Comparison of ENCODE assay signal across 23 mouse cellular contexts in genomic region chr7:99961518-99961917, GRCm38 (mm10). TPM values are rescaled to one million over a fixed set of nuclear protein-coding genes. Genes with fewer than 3 reads are reported as not detected.
DNase-seq lines count a peak whose midpoint lies in the region; ATAC-seq and TF ChIP-seq lines count a peak whose summit lies in the region.
"Had no signal": no experiment of that assay in that cellular context is flagged by ENCODE, and none has a peak within 500 bp of the region (broad histone marks: within the 10 kb centered on the region; RNA-seq: fewer than 3 reads in every experiment).

No protein-coding gene starts in this region.

- no peaks in the 10 kb centered on the region for H3K9me3 ChIP-seq in heart, postnatal 0 days (replicated peaks; ENCODE audit: control insufficient read depth, low read length)
- H3K9me3 ChIP-seq in liver, postnatal 0 days (ENCODE audit: low read length) = no peaks in the 10 kb centered on the region
- H3K9me3 ChIP-seq in midbrain, postnatal 0 days (ENCODE audit: low read length) = no peaks in the 10 kb centered on the region
- H3K9me3 ChIP-seq: embryonic facial prominence, embryonic 15.5 days; forebrain, embryonic 10.5 days; heart, embryonic 13.5 days; hindbrain, embryonic 10.5 days had no signal

- no peaks in the 10 kb centered on the region for H3K36me3 ChIP-seq in heart, postnatal 0 days (replicated peaks; ENCODE audit: control insufficient read depth, insufficient read depth, low read length)
- no peaks in the 10 kb centered on the region for H3K36me3 ChIP-seq in liver, postnatal 0 days (replicated peaks; ENCODE audit: insufficient read depth, low read length)
- no peaks in the 10 kb centered on the region for H3K36me3 ChIP-seq in macrophage (ENCODE audit: inconsistent target)
- no peaks in the 10 kb centered on the region for H3K36me3 ChIP-seq in midbrain, postnatal 0 days (ENCODE audit: insufficient read depth, low read length)
- H3K36me3 ChIP-seq: embryonic facial prominence, embryonic 15.5 days; forebrain, embryonic 10.5 days; hindbrain, embryonic 10.5 days had no signal

- peaks cover 33% of the 10 kb centered on the region for H3K4me1 ChIP-seq in heart, postnatal 0 days (ENCODE audit: control insufficient read depth, insufficient read depth)
- peaks cover 48% of the 10 kb centered on the region for H3K4me1 ChIP-seq in liver, postnatal 0 days (ENCODE audit: insufficient read depth)
- H3K4me1 ChIP-seq in bone marrow macrophage, adult 2 months (ENCODE audit: control insufficient read depth, insufficient read depth, low read length) = peaks cover 59% of the 10 kb centered on the region
- H3K4me1 ChIP-seq in midbrain, postnatal 0 days (ENCODE audit: insufficient read depth, low read length) = peaks cover 21% of the 10 kb centered on the region

- DNase-seq in heart, postnatal 0 days (ENCODE audit: low spot score) = no peak
- no peak for DNase-seq in heart, postnatal 10 days
- DNase-seq in liver, postnatal 0 days = no peak
- DNase-seq in liver = no peak
- no peak for DNase-seq in midbrain, postnatal 0 days (ENCODE audit: low spot score)
- DNase-seq: adrenal gland, adult 8-10 months; adrenal gland, postnatal 36 days; cerebellum, adult 11 months; cerebellum, adult 8-10 months; cerebellum, postnatal 14 days; embryo, embryonic 11 days; heart, postnatal 14 days had no signal

- H3K79me2 ChIP-seq in macrophage (ENCODE audit: inconsistent target) = peaks cover 91% of the 10 kb centered on the region

- no peak for TF ChIP-seq POLR2A in bone marrow macrophage, adult 2 months (IDR thresholded peaks at IDR 0.05; ENCODE audit: borderline replicate concordance, low read depth, low read length)

- no peak for ATAC-seq in heart, postnatal 0 days (ENCODE audit: insufficient read depth, low read depth)
- peak; percentile 39 for ATAC-seq in liver, postnatal 0 days
- no peak for ATAC-seq in midbrain, postnatal 0 days (ENCODE audit: low FRiP score)
- ATAC-seq: forebrain, embryonic 14.5 days had no signal

- H3K9ac ChIP-seq in heart, postnatal 0 days (replicated peaks; ENCODE audit: low read depth, low read length) = no peak overlapping the region
- H3K9ac ChIP-seq in liver, postnatal 0 days (replicated peaks) = no peak overlapping the region
- no peak overlapping the region for H3K9ac ChIP-seq in midbrain, postnatal 0 days (replicated peaks; ENCODE audit: low read length, poor library complexity, severe bottlenecking)
- H3K9ac ChIP-seq: embryonic facial prominence, embryonic 15.5 days; heart, embryonic 13.5 days; hindbrain, embryonic 14.5 days had no signal

- H3K27me3 ChIP-seq in heart, postnatal 0 days (ENCODE audit: control insufficient read depth, insufficient read depth, low read length) = no peaks in the 10 kb centered on the region
- H3K27me3 ChIP-seq in liver, postnatal 0 days (ENCODE audit: insufficient read depth, low read length) = no peaks in the 10 kb centered on the region
- H3K27me3 ChIP-seq in midbrain, postnatal 0 days (ENCODE audit: insufficient read depth, low read length) = no peaks in the 10 kb centered on the region
- H3K27me3 ChIP-seq: embryonic facial prominence, embryonic 15.5 days; heart, embryonic 13.5 days had no signal

- WGBS in heart, postnatal 0 days = 78% methylated on average over 2 of the region's 2 CpGs
- 45% methylated on average over 2 of the region's 2 CpGs for WGBS in liver, postnatal 0 days (ENCODE audit: insufficient replicate concordance)
- 100% methylated on average over 2 of the region's 2 CpGs for WGBS in macrophage (ENCODE audit: missing documents)
- WGBS in midbrain, postnatal 0 days = 94% methylated on average over 2 of the region's 2 CpGs

- TF ChIP-seq CTCF in heart, postnatal 0 days (IDR thresholded peaks at IDR 0.05; ENCODE audit: low read depth) = no peak
- TF ChIP-seq CTCF in liver, postnatal 0 days (IDR thresholded peaks at IDR 0.05; ENCODE audit: low read depth) = no peak
- TF ChIP-seq CTCF in bone marrow macrophage, adult 2 months (IDR thresholded peaks at IDR 0.05; ENCODE audit: low read depth, low read length) = no peak
- TF ChIP-seq CTCF in midbrain, postnatal 0 days (IDR thresholded peaks at IDR 0.05) = no peak

- H3K27ac ChIP-seq in heart, postnatal 0 days (ENCODE audit: low read depth) = peak overlapping the region; percentile 3; the same call in 1 of the 2 replicates
- H3K27ac ChIP-seq in liver, postnatal 0 days (ENCODE audit: low read depth) = peak overlapping the region; percentile 96
- peak overlapping the region; percentile 85 for H3K27ac ChIP-seq in bone marrow macrophage, adult 2 months (ENCODE audit: insufficient read depth, low read depth, low read length)
- peak overlapping the region; percentile 96 for H3K27ac ChIP-seq in macrophage
- no peak overlapping the region for H3K27ac ChIP-seq in midbrain, postnatal 0 days (ENCODE audit: low read depth, low read length)
- H3K27ac ChIP-seq: embryonic facial prominence, embryonic 15.5 days; forebrain, embryonic 10.5 days; heart, embryonic 13.5 days; hindbrain, embryonic 10.5 days; hindbrain, embryonic 14.5 days had no signal

- no peak overlapping the region for H3K4me3 ChIP-seq in heart, postnatal 0 days (ENCODE audit: low read depth, low read length)
- no peak overlapping the region for H3K4me3 ChIP-seq in liver, postnatal 0 days (ENCODE audit: low read depth, low read length)
- no peak overlapping the region for H3K4me3 ChIP-seq in bone marrow macrophage, adult 2 months (ENCODE audit: insufficient read depth, low read length)
- H3K4me3 ChIP-seq in macrophage (ENCODE audit: inconsistent target) = no peak overlapping the region
- no peak overlapping the region for H3K4me3 ChIP-seq in midbrain, postnatal 0 days (ENCODE audit: low read depth, low read length)
- H3K4me3 ChIP-seq: embryonic facial prominence, embryonic 15.5 days; erythroblast, embryonic 14.5 days; forebrain, embryonic 10.5 days; heart, embryonic 13.5 days; hindbrain, embryonic 10.5 days had no signal

- TF ChIP-seq EP300 in heart, postnatal 0 days (IDR thresholded peaks at IDR 0.05; ENCODE audit: low read depth) = no peak
- peak; percentile 12; the same call in 1 of the 2 replicates for TF ChIP-seq EP300 in liver, postnatal 0 days (IDR thresholded peaks at IDR 0.05; ENCODE audit: low read depth)

- no peak overlapping the region for H3K4me2 ChIP-seq in heart, postnatal 0 days (ENCODE audit: low read depth, low read length)
- H3K4me2 ChIP-seq in liver, postnatal 0 days (ENCODE audit: low read depth, low read length) = no peak overlapping the region
- H3K4me2 ChIP-seq in midbrain, postnatal 0 days (ENCODE audit: low read depth, low read length, poor library complexity, severe bottlenecking) = no peak overlapping the region
- H3K4me2 ChIP-seq: embryonic facial prominence, embryonic 15.5 days; heart, embryonic 13.5 days; hindbrain, embryonic 14.5 days had no signal

- intact Hi-C loops in heart, postnatal 10 days (cut with DNase I) = no loop called here

RNA-seq across cellular contexts. Expression of gene Rnf169, which starts 18.7 kb away (rescaled TPM):
- total RNA-seq in heart, postnatal 0 days (2014; rRNA removed; ENCODE audit: low replicate concordance) = 11.0 and 11.5 TPM in 2 replicates
- polyA plus RNA-seq in heart, postnatal 0 days (2015; fragmentation: Nextera tagmentation; extraction: Ambion mirVana) = 2.1 and 2.3 TPM in 2 replicates
- total RNA-seq in heart, postnatal 10 days (2021) = 10 to 100 TPM; 15.7 TPM
- 2.5 and 2.8 TPM in 2 replicates for polyA plus RNA-seq in liver, postnatal 0 days (2015; fragmentation: Nextera tagmentation; extraction: Ambion mirVana)
- polyA plus RNA-seq in bone marrow macrophage, adult 2 months (2012; ENCODE audit: insufficient read depth, insufficient read length, missing spikeins) = 26.4 and 27.9 TPM in 2 replicates
- total RNA-seq in macrophage (2018; cell fraction: chromatin; rRNA removed) = 100 to 1,000 TPM in 15 of 26 experiments, 10 to 100 TPM in 11; 44.4 to 168 (median 106) TPM
- total RNA-seq in macrophage (2018; cell fraction: cytosol; rRNA removed) = 10 to 100 TPM in 23 of 26 experiments, 1 to 10 TPM in 3; 6.1 to 24.9 (median 18.3) TPM
- 100 to 1,000 TPM in 4 of 26 experiments, 10 to 100 TPM in 22; 19.2 to 119 (median 58.9) TPM for total RNA-seq in macrophage (2018; cell fraction: nucleus; rRNA removed)
- 10.4 to 15.0 TPM (median 11.8 TPM) in 3 replicates for polyA plus RNA-seq in macrophage (2018)
- total RNA-seq in midbrain, postnatal 0 days (2014; rRNA removed) = 17.1 and 18.8 TPM in 2 replicates
- 3.1 and 3.6 TPM in 2 replicates for polyA plus RNA-seq in midbrain, postnatal 0 days (2015; fragmentation: Nextera tagmentation; extraction: Ambion mirVana)

RNA-seq across cellular contexts. Expression of gene Chrdl2, which starts 44.5 kb away (rescaled TPM):
- total RNA-seq in heart, postnatal 0 days (2014; rRNA removed; ENCODE audit: low replicate concordance) = not detected in 2 replicates
- polyA plus RNA-seq in heart, postnatal 0 days (2015; fragmentation: Nextera tagmentation; extraction: Ambion mirVana) = 0.12 and 0.15 TPM in 2 replicates
- total RNA-seq in heart, postnatal 10 days (2021) = not detected
- polyA plus RNA-seq in liver, postnatal 0 days (2015; fragmentation: Nextera tagmentation; extraction: Ambion mirVana) = not detected in 2 replicates
- polyA plus RNA-seq in bone marrow macrophage, adult 2 months (2012; ENCODE audit: insufficient read depth, insufficient read length, missing spikeins) = not detected in 2 replicates
- total RNA-seq in macrophage (2018; cell fraction: chromatin; rRNA removed) = not detected
- total RNA-seq in macrophage (2018; cell fraction: cytosol; rRNA removed) = not detected
- total RNA-seq in macrophage (2018; cell fraction: nucleus; rRNA removed) = under 1 TPM in 1 of 26 experiments, not detected in 25; 0.50 TPM
- not detected in 3 replicates for polyA plus RNA-seq in macrophage (2018)
- 1.7 TPM in 1 of 2 replicates, not detected in the other for total RNA-seq in midbrain, postnatal 0 days (2014; rRNA removed)
- 0.21 and 0.23 TPM in 2 replicates for polyA plus RNA-seq in midbrain, postnatal 0 days (2015; fragmentation: Nextera tagmentation; extraction: Ambion mirVana)
- total RNA-seq: adrenal gland, adult 8-10 months; adrenal gland, postnatal 36 days; common myeloid progenitor, adult 5-6 weeks; heart, adult 8-10 months; heart, postnatal 14 days had no signal
- polyA plus RNA-seq: erythroblast, embryonic 14.5 days; forebrain, embryonic 14.5 days had no signal
